Mouse (Mus musculus): ENCODE data around the gene Dlgap1. TPM values are rescaled to one million over a fixed set of nuclear protein-coding genes. Genes with fewer than 3 reads are reported as not detected.

Dlgap1 gene
- polyA plus RNA-seq, 1 experiment from 2014 or later = 0.50 TPM

DNA sequence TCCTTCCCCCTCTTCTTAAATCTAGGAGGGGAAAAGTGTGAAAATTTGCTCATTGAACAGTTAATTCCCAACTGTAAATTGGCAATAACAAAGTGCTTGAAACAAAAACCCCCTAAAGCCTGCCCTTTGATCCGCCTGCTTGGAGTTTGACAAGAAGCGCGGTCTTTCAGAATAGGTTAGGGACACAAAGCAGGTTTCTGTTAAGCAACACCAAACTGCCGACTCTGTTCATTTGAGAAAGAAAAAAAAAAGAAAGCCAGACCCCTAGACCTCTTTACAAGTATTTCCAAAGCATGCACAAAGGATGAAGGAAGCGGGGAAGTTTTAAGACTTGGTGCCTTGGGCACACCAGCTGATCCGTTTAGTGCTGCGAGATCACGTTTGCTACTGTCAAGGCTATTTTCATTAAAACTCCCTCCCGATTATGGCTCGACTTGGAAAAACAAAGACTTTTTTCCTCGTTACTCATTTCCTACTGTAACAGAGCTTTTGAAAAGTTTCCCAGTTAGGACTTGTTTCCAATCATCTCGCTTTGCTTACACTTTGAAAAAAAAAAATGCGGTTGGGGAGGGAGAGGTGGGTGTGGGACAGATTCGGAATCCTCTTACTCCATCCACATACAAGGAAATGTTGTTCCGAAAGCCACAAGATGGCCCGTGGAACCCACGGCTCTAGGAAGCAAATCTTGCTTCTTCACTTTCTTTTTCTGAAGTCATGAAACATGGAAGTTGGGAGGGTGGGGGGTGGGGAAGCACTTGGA is 879.1 kb downstream of the Dlgap1 start:
- WGBS = under 1% methylated on average over 17 of the region's 17 CpGs

DNA sequence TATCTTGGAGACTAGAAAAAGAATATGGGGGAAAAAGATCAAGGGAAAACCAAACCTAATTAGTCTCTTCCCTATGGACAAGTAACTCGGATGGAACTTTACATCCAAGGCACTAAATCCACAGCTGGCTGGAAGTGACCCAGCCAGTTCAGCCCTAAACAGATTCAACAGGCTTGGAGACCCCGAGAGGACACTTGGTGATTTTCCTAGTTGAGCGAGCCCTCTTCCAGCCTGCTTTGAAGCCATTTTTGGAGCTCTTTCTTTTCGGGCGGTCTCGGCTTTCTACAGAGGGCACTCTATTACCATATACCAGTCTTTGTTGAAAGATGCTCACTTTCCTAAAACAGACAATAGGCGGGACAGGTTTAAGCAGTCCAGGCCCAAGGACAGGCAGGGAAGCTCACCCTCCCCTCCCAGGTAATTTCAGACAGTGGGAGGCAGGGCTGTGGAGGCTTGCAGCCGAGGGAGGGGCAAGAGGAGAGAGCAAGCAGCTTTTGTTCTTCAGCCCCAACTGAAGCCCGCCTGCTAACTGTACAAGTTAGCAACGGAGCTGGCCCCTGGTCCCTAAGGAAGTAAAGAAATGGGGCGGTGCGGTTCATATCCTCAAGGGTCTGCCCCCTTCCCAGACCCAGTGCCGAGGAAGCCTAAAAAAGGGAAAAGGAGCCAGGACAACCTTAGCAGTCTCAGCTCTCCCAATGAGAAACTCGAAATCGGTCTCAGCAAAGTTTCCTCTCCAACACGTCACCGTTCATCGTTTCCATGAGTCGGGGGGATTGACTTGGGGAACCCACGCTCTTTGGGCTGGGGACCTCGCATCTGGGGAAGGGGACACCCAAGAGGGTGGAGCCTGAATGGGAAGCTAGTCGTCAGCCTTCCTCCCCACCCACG is 879.9 kb downstream of the Dlgap1 start:
- H3K4me3 ChIP-seq = peak overlapping the region; percentile 75
- peak overlapping the region; percentile 99 for H3K27ac ChIP-seq
- H3K9me3 ChIP-seq = no peaks in the 10 kb centered on the region
- H3K36me3 ChIP-seq = peaks cover 16% of the 10 kb centered on the region
- peak overlapping the region; percentile 94 for H3K4me2 ChIP-seq
- peak; percentile 37; the same call in 1 of the 2 replicates for ATAC-seq (ENCODE audit: borderline replicate concordance, extremely low read depth, low FRiP score, low TSS enrichment)
- under 1% methylated on average over 23 of the region's 23 CpGs for WGBS
- peaks cover 39% of the 10 kb centered on the region for H3K4me1 ChIP-seq
- no peaks in the 10 kb centered on the region for H3K27me3 ChIP-seq
- peak overlapping the region; percentile 69 for H3K9ac ChIP-seq

More for the DNA sequence above, 879.1 kb downstream of the Dlgap1 start:
- Histone ChIP-seq H3K4me3 (peak overlapping the region; percentile 75), H3K36me3 (peaks cover 24% of the 10 kb centered on the region), H3K9ac (peak overlapping the region; percentile 69), H3K4me2 (peak overlapping the region; percentile 94), H3K9me3 (no peaks in the 10 kb centered on the region), H3K27ac (peak overlapping the region; percentile 99), H3K27me3 (no peaks in the 10 kb centered on the region), H3K4me1 (peaks cover 40% of the 10 kb centered on the region)
- ATAC-seq (ENCODE audit: borderline replicate concordance, extremely low read depth, low FRiP score, low TSS enrichment) = no peak

DNA sequence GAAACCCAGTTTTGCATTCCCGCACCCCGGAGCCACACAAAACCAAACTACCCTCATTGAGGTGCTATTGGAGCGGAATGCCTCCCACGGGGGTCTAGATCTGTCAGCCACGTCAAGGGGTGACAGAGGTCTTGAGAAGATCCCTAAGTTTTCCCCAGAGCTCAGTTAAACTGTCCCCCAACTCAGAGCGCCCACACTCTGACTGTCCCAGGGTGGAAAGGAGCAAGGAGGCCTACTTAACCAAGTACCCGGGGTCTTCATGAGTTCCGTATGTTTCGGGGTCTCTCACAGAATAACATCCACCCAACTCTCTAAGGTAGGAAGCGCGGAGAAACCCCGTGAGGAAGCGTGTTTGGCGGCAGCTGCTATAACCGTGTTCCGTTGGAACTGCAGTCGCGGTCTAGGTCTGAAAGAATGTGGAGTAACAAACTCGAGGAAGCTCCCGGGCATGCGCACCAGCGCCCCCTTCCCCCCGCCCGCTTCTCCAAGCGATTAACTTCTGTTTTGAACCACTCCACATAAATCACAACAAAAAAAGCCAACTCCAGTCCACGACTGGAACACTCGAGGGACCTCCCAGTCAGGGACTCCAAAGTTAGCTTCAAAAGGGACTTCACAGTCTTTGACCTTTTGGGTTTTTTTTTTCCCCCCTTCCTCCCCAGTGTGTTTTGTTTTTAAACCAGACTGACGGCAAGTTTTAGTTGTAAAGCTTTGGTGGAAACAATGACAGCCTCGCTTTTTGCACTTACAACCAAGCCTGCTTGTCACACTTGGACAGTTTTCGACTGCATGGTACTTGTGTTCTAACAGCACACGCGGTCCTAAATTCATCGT is 880.7 kb downstream of the Dlgap1 start:
- peaks cover 8% of the 10 kb centered on the region for H3K36me3 ChIP-seq
- peak overlapping the region; percentile 94 for H3K4me2 ChIP-seq
- under 1% methylated on average over 33 of the region's 33 CpGs for WGBS
- no peaks in the 10 kb centered on the region for H3K27me3 ChIP-seq
- peak overlapping the region; percentile 99 for H3K27ac ChIP-seq
- H3K9ac ChIP-seq = peak overlapping the region; percentile 69
- H3K4me1 ChIP-seq = peaks cover 40% of the 10 kb centered on the region
- H3K9me3 ChIP-seq = no peaks in the 10 kb centered on the region
- ATAC-seq (ENCODE audit: borderline replicate concordance, extremely low read depth, low FRiP score, low TSS enrichment) = no peak
- H3K4me3 ChIP-seq = peak overlapping the region; percentile 75

DNA sequence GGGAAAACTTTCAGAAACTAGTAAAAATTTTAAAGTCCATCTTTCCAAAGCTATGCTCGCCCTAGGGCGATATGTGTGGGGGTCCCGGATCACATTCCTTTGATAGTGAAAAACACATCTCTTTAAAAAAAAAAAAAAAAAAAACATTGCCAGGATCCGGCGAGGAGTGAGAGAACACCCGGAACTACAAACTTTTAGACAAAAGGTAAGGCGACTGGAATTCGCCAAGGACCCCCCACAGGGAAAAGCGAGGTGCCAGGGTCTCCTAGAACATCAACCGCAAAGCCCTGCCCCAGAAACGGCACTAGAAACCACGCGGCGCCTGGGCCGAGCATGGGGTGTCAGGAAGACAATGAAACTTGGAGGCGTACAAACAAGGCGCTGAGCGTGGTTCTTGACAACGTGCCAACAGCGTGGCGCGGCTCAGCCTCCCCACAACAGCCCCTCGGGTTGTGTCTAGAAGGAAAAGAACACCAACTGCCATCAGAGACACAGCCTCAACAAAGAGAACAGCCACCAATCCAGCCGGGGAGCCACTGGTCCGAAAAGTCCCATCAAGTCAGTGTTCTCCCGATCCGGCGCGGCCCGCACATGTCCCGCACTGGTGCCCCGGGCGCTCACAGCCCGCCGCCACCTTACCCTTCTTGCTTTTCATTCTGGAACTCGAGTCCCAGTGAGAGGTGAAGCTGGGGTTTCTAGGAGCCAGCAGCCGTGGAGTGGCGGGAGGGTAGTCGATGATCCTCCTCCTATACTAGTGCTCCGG is 881.5 kb downstream of the Dlgap1 start:
- ATAC-seq (ENCODE audit: borderline replicate concordance, extremely low read depth, low FRiP score, low TSS enrichment) = no peak
- under 1% methylated on average over 40 of the region's 40 CpGs for WGBS
- H3K36me3 ChIP-seq = peaks cover 4% of the 10 kb centered on the region; the same call in 1 of the 2 replicates

DNA sequence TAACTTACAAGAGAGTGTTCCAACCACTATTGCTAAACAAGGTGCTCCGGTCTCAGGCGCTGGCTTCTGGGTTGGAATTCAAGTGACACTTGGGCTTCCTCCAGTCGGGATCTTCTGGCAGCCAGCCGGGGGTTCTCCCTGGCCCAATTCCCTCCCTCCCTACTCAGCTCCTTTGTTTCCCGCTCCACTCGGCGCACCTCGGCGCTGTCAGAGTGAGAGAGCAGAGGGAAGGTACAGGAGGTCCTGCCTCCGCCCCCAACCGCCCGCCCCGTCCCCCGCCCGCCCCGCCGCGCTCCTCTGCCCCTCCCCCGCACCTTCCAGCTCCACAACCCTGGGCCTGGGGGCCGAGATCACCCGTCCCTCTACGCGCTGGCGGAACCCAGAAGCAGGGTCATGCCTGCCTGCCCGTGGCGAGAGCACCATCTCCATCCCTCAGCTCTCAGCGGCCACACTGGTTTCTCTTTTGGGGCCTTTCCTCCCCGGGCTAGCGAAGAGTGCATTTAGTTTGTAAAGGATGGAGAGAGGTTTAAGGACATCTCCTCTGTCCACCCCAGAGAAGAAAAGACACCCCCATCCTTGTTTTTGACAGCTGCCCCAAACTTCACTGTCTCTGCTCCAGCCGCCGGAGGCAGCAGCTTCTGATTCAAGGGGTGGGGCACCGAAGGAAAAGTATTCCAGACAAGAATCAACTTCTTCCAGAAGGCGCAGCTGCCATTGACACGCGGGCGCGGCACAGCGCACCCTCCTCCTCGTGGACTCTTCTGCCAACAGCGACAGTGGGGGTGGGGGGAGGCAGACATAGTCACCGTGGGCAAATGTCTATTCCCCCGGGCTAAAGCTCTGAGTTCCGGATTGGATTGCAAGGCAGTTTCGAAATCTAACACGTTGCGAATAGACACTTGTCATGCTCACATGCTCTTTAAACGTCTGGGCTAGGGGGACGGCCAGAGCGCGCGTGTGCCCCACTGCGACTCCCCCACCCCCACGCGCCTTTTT is 882.4 kb downstream of the Dlgap1 start:
- H3K4me1 ChIP-seq = peaks cover 24% of the 10 kb centered on the region
- H3K4me2 ChIP-seq = peak overlapping the region; percentile 94
- peak overlapping the region; percentile 69 for H3K9ac ChIP-seq
- ATAC-seq (ENCODE audit: borderline replicate concordance, extremely low read depth, low FRiP score, low TSS enrichment) = peak; percentile 61
- WGBS = under 1% methylated on average over 52 of the region's 54 CpGs
- no peaks in the 10 kb centered on the region for H3K9me3 ChIP-seq
- peak overlapping the region; percentile 75 for H3K4me3 ChIP-seq
- no peaks in the 10 kb centered on the region for H3K27me3 ChIP-seq
- H3K36me3 ChIP-seq = no peaks in the 10 kb centered on the region
- H3K27ac ChIP-seq = peak overlapping the region; percentile 99

More for the DNA sequence above, 881.5 kb downstream of the Dlgap1 start:
- H3K4me1 ChIP-seq = peaks cover 33% of the 10 kb centered on the region
- H3K27me3 ChIP-seq = no peaks in the 10 kb centered on the region
- H3K9me3 ChIP-seq = no peaks in the 10 kb centered on the region
- peak overlapping the region; percentile 69 for H3K9ac ChIP-seq
- peak overlapping the region; percentile 75 for H3K4me3 ChIP-seq
- peak overlapping the region; percentile 94 for H3K4me2 ChIP-seq
- peak overlapping the region; percentile 99 for H3K27ac ChIP-seq

DNA sequence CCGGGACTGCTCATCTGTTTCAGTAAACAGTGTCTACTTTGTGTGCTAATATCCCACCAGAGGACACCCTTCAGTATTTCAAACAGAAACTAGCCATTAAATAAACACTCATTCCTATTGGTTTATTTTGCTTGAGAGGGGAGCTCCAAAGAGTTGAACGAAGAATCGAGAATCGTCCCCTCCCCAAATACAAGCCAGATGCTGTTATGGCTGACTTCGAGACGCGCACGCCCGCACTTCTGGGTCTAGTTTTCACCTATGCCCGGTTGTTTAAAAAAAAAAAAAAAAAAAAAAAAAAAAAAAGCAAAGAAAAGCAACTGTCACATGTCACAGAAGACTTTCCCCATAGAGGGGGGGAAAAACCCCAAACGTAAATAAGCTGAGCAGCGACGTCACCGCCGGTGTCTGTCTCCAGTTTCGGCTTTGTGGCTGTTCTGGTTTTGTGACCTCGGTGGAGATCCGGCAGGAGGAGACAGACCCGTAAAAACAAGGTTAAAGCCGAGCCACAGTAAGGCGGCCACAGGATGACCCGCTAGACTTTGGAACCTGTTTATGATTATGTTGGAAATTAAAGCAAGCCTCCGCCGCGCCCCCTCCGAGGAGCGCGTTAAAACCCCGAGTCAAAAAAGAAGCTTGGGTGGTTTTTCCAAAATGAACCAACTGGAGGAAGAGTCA is 883.3 kb downstream of the Dlgap1 start:
- H3K9ac ChIP-seq = peak overlapping the region; percentile 69
- H3K4me3 ChIP-seq = peak overlapping the region; percentile 75
- H3K36me3 ChIP-seq = no peaks in the 10 kb centered on the region
- no peak for ATAC-seq (ENCODE audit: borderline replicate concordance, extremely low read depth, low FRiP score, low TSS enrichment)
- WGBS = under 1% methylated on average over 29 of the region's 29 CpGs
- H3K27me3 ChIP-seq = no peaks in the 10 kb centered on the region
- H3K4me1 ChIP-seq = peaks cover 20% of the 10 kb centered on the region
- peak overlapping the region; percentile 94 for H3K4me2 ChIP-seq
- H3K27ac ChIP-seq = peak overlapping the region; percentile 99
- no peaks in the 10 kb centered on the region for H3K9me3 ChIP-seq

DNA sequence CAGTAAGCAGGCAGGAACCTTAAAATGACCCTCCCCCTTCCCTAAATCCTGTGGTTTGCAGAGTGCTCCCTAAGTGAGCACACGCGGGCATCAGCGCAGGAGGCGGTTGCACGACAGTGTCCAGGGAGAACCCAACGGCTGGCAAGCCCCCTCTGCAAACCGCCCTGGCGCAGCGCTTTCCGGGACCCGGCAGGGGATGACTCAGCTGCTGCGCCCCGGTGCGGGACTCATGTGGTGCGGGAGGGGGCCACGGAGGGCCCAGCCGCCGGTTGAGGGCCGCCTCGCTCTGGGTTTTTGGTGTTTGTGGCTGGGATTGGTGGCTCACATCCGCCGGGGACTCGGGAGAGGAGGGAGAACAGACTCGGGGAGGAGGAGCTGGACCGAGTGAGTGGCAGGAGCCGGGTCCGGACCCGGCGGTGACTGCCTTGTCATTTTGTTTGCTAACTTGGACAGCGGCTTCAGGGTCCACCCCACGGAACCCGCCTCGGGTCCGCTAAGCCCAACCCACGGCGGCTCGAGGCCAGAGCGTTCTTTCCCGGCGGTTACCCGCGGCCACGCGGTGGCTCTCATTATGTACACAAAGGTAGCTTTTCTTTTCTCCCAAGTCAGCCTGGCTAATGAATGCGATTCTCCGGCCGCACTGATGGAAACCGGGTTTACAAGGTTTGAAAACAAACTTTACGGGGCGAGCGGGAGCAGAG is 884.0 kb downstream of the Dlgap1 start:
- Histone ChIP-seq H3K27ac (peak overlapping the region; percentile 99), H3K36me3 (no peaks in the 10 kb centered on the region), H3K4me2 (peak overlapping the region; percentile 94), H3K4me1 (peaks cover 16% of the 10 kb centered on the region), H3K4me3 (peak overlapping the region; percentile 75), H3K27me3 (no peaks in the 10 kb centered on the region), H3K9ac (peak overlapping the region; percentile 69), H3K9me3 (no peaks in the 10 kb centered on the region)
- ATAC-seq (ENCODE audit: borderline replicate concordance, extremely low read depth, low FRiP score, low TSS enrichment) = peak; percentile 52
- WGBS = 0% methylated on average over 51 of the region's 51 CpGs

DNA sequence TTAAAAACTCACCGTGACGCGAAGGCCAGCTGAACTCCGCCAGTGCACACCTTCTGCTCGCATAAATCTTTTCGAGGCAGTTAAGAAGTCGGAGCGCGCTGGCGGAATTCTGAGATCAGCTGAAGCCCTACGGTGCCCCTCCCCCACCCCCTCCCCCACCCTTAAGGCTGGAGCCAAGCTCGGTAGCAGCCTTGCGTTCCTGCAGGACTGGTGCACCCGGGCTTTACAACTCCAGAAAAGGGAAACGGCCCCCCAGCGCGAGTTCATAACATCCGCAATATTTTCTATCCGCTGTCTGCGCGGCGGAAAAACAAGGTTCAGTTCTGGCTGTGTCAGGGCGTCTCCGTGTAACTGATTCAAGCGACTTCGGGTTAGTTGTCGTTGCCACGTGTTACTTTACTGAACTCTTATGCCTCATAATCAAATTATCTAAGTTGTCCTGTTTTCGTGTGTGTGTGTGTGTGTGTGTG is 884.6 kb downstream of the Dlgap1 start, which contains the start of gene Tgif1:
Gene Tgif1, minus strand, starts transcription at position 111 of the 470 bp plus-strand sequence.
- H3K27me3 ChIP-seq = no peaks in the 10 kb centered on the region
- peak within 1 kb of the TSS; percentile 99 for H3K27ac ChIP-seq
- H3K4me2 ChIP-seq = peak within 1 kb of the TSS; percentile 94
- no peaks in the 10 kb centered on the region for H3K36me3 ChIP-seq
- H3K4me3 ChIP-seq = peak within 1 kb of the TSS; percentile 75
- H3K9ac ChIP-seq = peak within 1 kb of the TSS; percentile 69
- ATAC-seq (ENCODE audit: borderline replicate concordance, extremely low read depth, low FRiP score, low TSS enrichment) = peak; percentile 21; the same call in 1 of the 2 replicates
- peaks cover 16% of the 10 kb centered on the region for H3K4me1 ChIP-seq
- H3K9me3 ChIP-seq = no peaks in the 10 kb centered on the region
- WGBS = under 1% methylated on average over 29 of the region's 29 CpGs

DNA sequence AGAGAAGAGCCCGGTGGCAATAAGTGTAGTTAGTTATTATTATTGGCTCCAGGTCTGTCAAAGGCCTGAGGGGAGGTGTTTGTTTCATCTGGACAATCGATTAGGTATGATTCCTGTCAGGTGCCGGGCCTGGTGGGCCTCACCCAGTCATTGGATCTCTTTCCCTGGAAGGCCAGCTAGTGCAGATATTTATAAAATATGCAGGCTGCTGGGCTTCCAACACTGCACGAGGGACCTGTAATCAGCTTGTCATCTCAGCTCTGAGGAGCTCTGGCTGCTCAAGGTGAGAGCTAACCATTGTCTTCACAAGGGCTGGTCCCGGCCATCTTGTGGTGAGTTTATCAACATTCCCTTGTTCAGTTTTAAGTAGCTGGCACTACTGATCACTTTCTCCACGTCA is 885.1 kb downstream of the Dlgap1 start:
- peak overlapping the region; percentile 94 for H3K4me2 ChIP-seq
- peak overlapping the region; percentile 75 for H3K4me3 ChIP-seq
- H3K36me3 ChIP-seq = no peaks in the 10 kb centered on the region
- peak overlapping the region; percentile 99 for H3K27ac ChIP-seq
- no peak for ATAC-seq (ENCODE audit: borderline replicate concordance, extremely low read depth, low FRiP score, low TSS enrichment)
- H3K27me3 ChIP-seq = no peaks in the 10 kb centered on the region
- WGBS = 15% methylated on average over 6 of the region's 6 CpGs
- H3K9ac ChIP-seq = peak overlapping the region; percentile 69
- peaks cover 16% of the 10 kb centered on the region for H3K4me1 ChIP-seq
- H3K9me3 ChIP-seq = no peaks in the 10 kb centered on the region

Measured in lung, embryonic 15.5 days (tissue).